Mouse (Mus musculus): ENCODE measurements around the gene Prkd1.

- TF ChIP-seq CTCF (IDR thresholded peaks at IDR 0.05; ENCODE audit: low read depth, low read length) (no peak), POLR2A (IDR thresholded peaks at IDR 0.05; ENCODE audit: extremely low read depth, insufficient read depth, low read length) (no peak)
These were observed 347.6 kb downstream of the Prkd1 start for GRCm38 (mm10) chr12:50301334-50301733.
